Mouse (Mus musculus): ENCODE measurements at regions not wholly inside any gene's neighbourhood (a gene's known extent, or its start where the extent isn't known, plus 50 kb on each side); places are given as distances from the start of the nearest gene placed in this dataset.
"Not testable (repeated sequence)": the region's sequence is repeated elsewhere in the genome, so short reads cannot be mapped to it uniquely, and the experiment has no call there.

DNA sequence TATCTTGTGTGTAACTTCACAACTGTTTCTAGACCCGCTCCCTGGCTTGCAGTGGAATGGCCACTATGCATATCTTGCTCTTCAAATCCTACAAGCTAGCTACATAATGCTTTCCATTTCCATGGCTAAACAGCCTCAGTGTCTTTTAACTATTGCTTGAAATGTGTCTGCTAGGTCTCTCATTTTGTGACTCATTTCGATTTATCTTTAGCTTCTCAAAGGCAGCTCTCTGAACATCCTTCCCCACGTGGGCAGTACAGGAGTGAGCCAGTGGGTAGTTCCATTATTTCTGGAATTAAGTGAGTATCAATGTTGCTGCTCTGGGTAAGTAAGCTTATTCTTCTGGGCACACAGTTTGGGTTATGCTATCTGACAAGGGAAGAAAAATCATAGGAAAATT, 102.9 kb upstream of the Stxbp6 start:
- Histone ChIP-seq H3K4me3 (ENCODE audit: low read depth, low read length) (no peak overlapping the region), H3K4me1 (replicated peaks; ENCODE audit: control insufficient read depth, insufficient read depth) (no peaks in the 10 kb centered on the region), H3K27me3 (ENCODE audit: control insufficient read depth, insufficient read depth, low read length) (no peaks in the 10 kb centered on the region), H3K27ac (replicated peaks) (no peak overlapping the region), H3K9ac (ENCODE audit: low read length) (no peak overlapping the region), H3K36me3 (ENCODE audit: control insufficient read depth, insufficient read depth, low read length) (no peaks in the 10 kb centered on the region), H3K9me3 (ENCODE audit: control insufficient read depth, low read length) (no peaks in the 10 kb centered on the region), H3K4me2 (replicated peaks; ENCODE audit: low read depth) (no peak overlapping the region)
- 82% methylated on average over 3 of the region's 3 CpGs for WGBS
- TF ChIP-seq CTCF (IDR thresholded peaks at IDR 0.05; ENCODE audit: low read depth) (no peak), EP300 (optimal IDR thresholded peaks at IDR 0.05) (no peak)
- ATAC-seq (ENCODE audit: low FRiP score, low TSS enrichment), result no peak
- DNase-seq (ENCODE audit: low spot score), result no peak

DNA sequence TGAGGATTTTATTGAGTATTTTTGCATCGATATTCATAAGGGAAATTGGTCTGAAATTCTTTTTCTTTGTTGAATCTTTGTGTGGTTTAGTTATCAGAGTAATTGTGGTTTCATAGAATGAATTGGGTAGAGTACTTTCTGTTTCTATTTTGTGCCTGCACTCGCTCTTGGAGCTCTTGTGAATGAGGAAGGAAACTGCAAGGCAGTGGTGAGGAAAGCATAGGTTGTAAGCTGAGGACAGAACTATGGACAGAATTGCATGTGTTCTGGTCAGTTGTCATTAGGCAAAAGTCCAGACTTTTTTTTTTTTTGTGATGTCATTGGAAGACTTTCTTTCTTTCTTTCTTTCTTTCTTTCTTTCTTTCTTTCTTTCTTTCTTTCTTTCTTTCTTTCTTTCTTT, 100.8 kb upstream of the Stxbp6 start:
- H3K27me3 ChIP-seq (ENCODE audit: control insufficient read depth, insufficient read depth, low read length); DNase-seq (ENCODE audit: low spot score); H3K27ac ChIP-seq (replicated peaks); H3K36me3 ChIP-seq (ENCODE audit: control insufficient read depth, insufficient read depth, low read length); H3K4me2 ChIP-seq (replicated peaks; ENCODE audit: low read depth); H3K9me3 ChIP-seq (ENCODE audit: control insufficient read depth, low read length); H3K9ac ChIP-seq (ENCODE audit: low read length); H3K4me3 ChIP-seq (ENCODE audit: low read depth, low read length); ATAC-seq (ENCODE audit: low FRiP score, low TSS enrichment); H3K4me1 ChIP-seq (replicated peaks; ENCODE audit: control insufficient read depth, insufficient read depth): not testable (repeated sequence)
- WGBS, result 73% methylated on average over 2 of the region's 2 CpGs

GRCm38 (mm10) chr12:45171927-45172642, 97.6 kb upstream of the Stxbp6 start:
- no peak overlapping the region for H3K27ac ChIP-seq (replicated peaks)
- no peaks in the 10 kb centered on the region for H3K4me1 ChIP-seq (replicated peaks; ENCODE audit: control insufficient read depth, insufficient read depth)
- TF ChIP-seq EP300 (optimal IDR thresholded peaks at IDR 0.05) (no peak), CTCF (IDR thresholded peaks at IDR 0.05; ENCODE audit: low read depth) (peak; percentile 89)
- whole genome bisulfite sequencing, result 36% methylated on average over 8 of the region's 8 CpGs
- no peaks in the 10 kb centered on the region for H3K9me3 ChIP-seq (ENCODE audit: control insufficient read depth, low read length)
- no peak overlapping the region for H3K4me2 ChIP-seq (replicated peaks; ENCODE audit: low read depth)
- H3K4me3 ChIP-seq (ENCODE audit: low read depth, low read length), result no peak overlapping the region
- H3K36me3 ChIP-seq (ENCODE audit: control insufficient read depth, insufficient read depth, low read length), result no peaks in the 10 kb centered on the region
- DNase-seq (ENCODE audit: low spot score) (peak; percentile 76), ATAC-seq (ENCODE audit: low FRiP score, low TSS enrichment) (peak; percentile 64; the same call in 1 of the 2 replicates)
- H3K9ac ChIP-seq (ENCODE audit: low read length), result no peak overlapping the region
- no peaks in the 10 kb centered on the region for H3K27me3 ChIP-seq (ENCODE audit: control insufficient read depth, insufficient read depth, low read length)

DNA sequence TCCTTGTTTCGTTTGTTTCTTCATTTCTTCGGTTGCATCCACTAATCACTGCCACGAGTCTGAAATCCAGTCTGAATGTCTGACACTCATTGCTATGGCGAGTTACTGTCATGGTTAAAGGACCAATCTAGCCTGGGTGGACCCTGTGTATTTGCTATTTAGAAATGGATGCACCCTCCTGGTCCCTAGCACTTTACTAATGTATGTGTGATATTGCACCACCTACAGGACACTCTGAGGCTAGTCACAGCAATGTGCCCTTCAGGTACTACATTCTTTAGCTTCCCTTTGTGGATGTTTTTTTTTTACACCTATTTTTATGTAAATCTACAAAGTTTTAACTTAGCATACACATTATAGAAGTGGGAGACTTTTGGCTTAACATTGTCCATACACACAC, 87.5 kb upstream of the Stxbp6 start:
- 68% methylated on average over 4 of the region's 4 CpGs for WGBS
- DNase-seq (ENCODE audit: low spot score), result no peak

DNA sequence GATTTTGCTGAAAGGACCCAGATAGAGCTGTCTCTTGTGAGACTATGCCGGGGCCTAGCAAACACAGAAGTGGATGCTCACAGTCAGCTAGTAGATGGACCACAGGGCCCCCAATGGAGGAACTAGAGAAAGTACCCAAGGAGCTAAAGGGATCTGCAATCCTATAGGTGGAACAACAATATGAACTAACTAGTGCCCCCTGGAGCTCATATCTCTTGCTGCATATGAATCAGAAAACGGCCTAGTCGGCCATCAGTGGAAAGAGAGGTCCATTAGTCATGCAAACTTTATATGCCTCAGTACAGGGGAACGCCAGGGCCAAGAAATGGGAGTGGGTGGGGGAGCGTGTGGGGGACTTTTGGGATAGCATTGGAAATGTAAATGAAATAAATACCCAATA, 87.1 kb upstream of the Stxbp6 start:
- H3K4me1 ChIP-seq (replicated peaks; ENCODE audit: control insufficient read depth, insufficient read depth); H3K27me3 ChIP-seq (ENCODE audit: control insufficient read depth, insufficient read depth, low read length); H3K9ac ChIP-seq (ENCODE audit: low read length); H3K9me3 ChIP-seq (ENCODE audit: control insufficient read depth, low read length); ATAC-seq (ENCODE audit: low FRiP score, low TSS enrichment); H3K4me2 ChIP-seq (replicated peaks; ENCODE audit: low read depth); H3K4me3 ChIP-seq (ENCODE audit: low read depth, low read length); DNase-seq (ENCODE audit: low spot score); H3K27ac ChIP-seq (replicated peaks); H3K36me3 ChIP-seq (ENCODE audit: control insufficient read depth, insufficient read depth, low read length): not testable (repeated sequence)
- 84% methylated on average over 5 of the region's 5 CpGs for WGBS

More for the DNA sequence above, 87.5 kb upstream of the Stxbp6 start:
- peak; percentile 74 for TF ChIP-seq CTCF (IDR thresholded peaks at IDR 0.05; ENCODE audit: low read depth)
- no peak for TF ChIP-seq EP300 (optimal IDR thresholded peaks at IDR 0.05)
- no peak overlapping the region for H3K9ac ChIP-seq (ENCODE audit: low read length)
- no peaks in the 10 kb centered on the region for H3K27me3 ChIP-seq (ENCODE audit: control insufficient read depth, insufficient read depth, low read length)
- H3K4me2 ChIP-seq (replicated peaks; ENCODE audit: low read depth), result no peak overlapping the region
- no peak overlapping the region for H3K4me3 ChIP-seq (ENCODE audit: low read depth, low read length)
- H3K4me1 ChIP-seq (replicated peaks; ENCODE audit: control insufficient read depth, insufficient read depth), result no peaks in the 10 kb centered on the region
- H3K36me3 ChIP-seq (ENCODE audit: control insufficient read depth, insufficient read depth, low read length), result no peaks in the 10 kb centered on the region
- H3K9me3 ChIP-seq (ENCODE audit: control insufficient read depth, low read length), result no peaks in the 10 kb centered on the region
- H3K27ac ChIP-seq (replicated peaks), result no peak overlapping the region
- no peak for ATAC-seq (ENCODE audit: low FRiP score, low TSS enrichment)

DNA sequence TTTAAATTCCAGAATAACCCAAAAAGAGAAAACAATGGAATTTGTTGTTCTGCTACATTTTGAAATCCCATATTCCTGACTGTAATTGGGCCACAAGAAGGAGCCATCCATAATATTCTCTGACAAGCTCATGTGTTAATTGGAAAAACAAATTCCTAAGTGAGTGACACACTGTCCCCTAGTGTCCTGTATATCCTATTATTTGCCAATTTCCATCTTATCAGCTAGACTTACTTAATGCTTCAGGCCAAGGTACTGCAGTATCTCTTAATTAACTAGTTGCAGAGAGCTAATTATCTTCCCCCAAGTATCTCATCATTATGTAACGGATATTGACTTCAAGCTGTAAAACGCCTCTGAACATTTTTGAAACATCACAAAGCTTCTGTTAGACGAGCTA, 84.5 kb upstream of the Stxbp6 start:
- 82% methylated on average over 3 of the region's 3 CpGs for WGBS
- no peaks in the 10 kb centered on the region for H3K9me3 ChIP-seq (ENCODE audit: control insufficient read depth, low read length)
- ATAC-seq (ENCODE audit: low FRiP score, low TSS enrichment) (no peak), DNase-seq (ENCODE audit: low spot score) (no peak)
- H3K4me2 ChIP-seq (replicated peaks; ENCODE audit: low read depth), result no peak overlapping the region
- H3K27me3 ChIP-seq (ENCODE audit: control insufficient read depth, insufficient read depth, low read length), result no peaks in the 10 kb centered on the region
- H3K9ac ChIP-seq (ENCODE audit: low read length), result no peak overlapping the region
- H3K36me3 ChIP-seq (ENCODE audit: control insufficient read depth, insufficient read depth, low read length), result no peaks in the 10 kb centered on the region
- H3K4me1 ChIP-seq (replicated peaks; ENCODE audit: control insufficient read depth, insufficient read depth), result no peaks in the 10 kb centered on the region
- no peak for TF ChIP-seq EP300 (optimal IDR thresholded peaks at IDR 0.05)
- TF ChIP-seq CTCF (IDR thresholded peaks at IDR 0.05; ENCODE audit: low read depth), result peak; percentile 31; the same call in 1 of the 2 replicates
- H3K27ac ChIP-seq (replicated peaks), result no peak overlapping the region
- H3K4me3 ChIP-seq (ENCODE audit: low read depth, low read length), result no peak overlapping the region
